Mouse (Mus musculus) thymus, adult 2 months (tissue): ENCODE data around the gene Vps29.

ENCODE experiments used
- CTCF ChIP-seq: fragments of 200-500 bp; IDR thresholded peaks from 2 replicates; pipeline ENCODE4 v1.5.1; 2012; ENCODE audit warnings: mild to moderate bottlenecking, control low read depth, low read length, moderate library complexity, borderline replicate concordance; ENCODE audit not compliant: control insufficient read depth, poor library complexity, insufficient read depth; ENCODE audit errors: extremely low read depth
- POLR2A ChIP-seq: fragments of 200-500 bp; IDR thresholded peaks from 2 replicates; pipeline ENCODE4 v1.6.1; 2012; ENCODE audit warnings: mild to moderate bottlenecking, low read length, control low read depth, moderate library complexity; ENCODE audit not compliant: control insufficient read depth, poor library complexity, insufficient read depth; ENCODE audit errors: extremely low read depth

GRCm38 (mm10) chr5:122342874-122343273 lies 11.3 kb upstream of the Vps29 start:
- no peak for TF ChIP-seq CTCF
- TF ChIP-seq POLR2A = no peak
